Mouse (Mus musculus) lung, postnatal 25 days (tissue): ENCODE data around the gene Slc4a5.
A peak's percentile ranks its signal among the peaks of the same experiment; 100 is the strongest.
"Not testable (repeated sequence)": the region's sequence is repeated elsewhere in the genome, so short reads cannot be mapped to it uniquely, and the experiment has no call there.

Source experiments
- DNase-seq: peaks from one replicate; pipeline ENCODE4 v3.0.0; 2022; ENCODE audit warnings: low spot score

Gene Slc4a5

DNA sequence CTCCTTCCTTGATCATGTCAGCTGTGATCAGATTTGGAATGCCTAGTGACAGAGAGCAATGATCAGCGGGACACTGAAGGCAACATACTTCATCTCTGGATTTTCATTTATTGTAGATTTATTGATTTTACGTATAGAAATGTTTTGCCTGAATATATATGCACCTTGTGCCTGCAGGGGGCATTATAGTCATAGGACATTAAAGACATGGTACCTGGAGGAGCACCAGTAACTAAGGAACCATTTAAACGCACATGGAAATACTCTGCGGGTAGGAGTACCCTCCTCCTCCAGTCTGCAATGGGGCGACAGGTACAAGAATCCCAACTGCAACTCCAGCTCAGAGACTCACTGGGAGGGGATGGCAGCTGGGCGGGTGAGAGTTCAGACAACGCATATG lies 89.4 kb downstream of the Slc4a5 start:
- no peak for DNase-seq

DNA sequence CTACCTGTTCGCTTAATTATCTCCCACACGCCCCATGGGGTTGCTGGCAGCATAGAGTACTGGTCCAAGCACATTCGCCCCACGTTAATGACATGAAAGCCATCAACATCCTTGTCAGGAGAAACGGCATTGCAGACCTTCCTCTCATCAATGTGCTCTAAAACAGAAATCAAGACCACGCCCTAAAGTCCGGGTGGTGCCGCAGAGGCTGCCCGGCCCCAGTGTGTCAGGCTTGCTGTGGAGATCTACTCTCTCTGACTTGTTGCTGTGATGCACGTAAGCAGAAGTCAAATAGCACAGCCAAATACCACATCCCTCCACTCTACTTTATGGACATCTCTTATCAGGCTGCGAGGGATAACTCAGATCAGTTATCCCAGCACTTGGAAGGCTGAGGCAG lies 91.6 kb downstream of the Slc4a5 start:
- DNase-seq, result no peak

DNA sequence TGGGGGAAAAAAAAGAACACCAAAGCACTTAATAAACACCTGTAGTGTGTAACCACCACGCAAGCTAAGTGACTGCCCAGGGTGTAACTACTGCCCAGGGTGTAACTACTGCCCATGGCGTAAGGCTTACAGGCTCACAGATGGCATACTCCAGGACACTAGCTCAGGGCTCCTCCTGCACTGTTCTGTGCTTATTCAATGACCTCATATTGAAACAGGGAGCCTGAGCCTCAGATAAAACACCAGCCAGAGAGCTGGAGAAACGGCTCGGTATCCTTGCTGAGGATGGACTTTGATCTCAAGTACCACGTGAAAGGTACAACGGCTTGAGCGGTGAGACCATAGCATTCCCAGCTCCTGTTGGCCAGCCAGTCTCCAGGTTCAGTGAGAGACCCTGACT lies 92.4 kb downstream of the Slc4a5 start:
- no peak for DNase-seq

DNA sequence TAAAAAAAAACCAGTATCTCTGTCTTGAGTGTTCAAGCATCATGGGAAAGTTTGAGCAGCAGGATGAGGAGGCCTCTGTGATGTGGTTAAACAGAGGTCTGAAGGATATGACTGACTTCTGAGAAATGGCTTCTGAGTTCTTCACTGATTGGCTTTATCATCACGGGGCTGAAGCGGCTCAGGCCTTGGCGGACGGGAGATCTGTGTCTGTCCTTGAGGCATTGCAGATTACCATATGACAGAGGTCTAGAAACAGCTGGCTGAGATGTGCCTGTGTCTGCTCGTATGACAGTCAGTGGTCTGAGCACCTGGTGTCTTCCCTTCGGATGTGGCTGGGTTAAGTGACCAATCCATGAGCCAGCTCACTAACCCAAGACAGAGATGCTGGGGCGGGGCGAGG lies 92.9 kb downstream of the Slc4a5 start:
- DNase-seq, result no peak

- no peak for DNase-seq
Measured at GRCm38 (mm10) chr6:83315293-83315692, 95.7 kb downstream of the Slc4a5 start.

GRCm38 (mm10) chr6:83316022-83316421 lies 96.4 kb downstream of the Slc4a5 start:
- DNase-seq, result no peak

DNA sequence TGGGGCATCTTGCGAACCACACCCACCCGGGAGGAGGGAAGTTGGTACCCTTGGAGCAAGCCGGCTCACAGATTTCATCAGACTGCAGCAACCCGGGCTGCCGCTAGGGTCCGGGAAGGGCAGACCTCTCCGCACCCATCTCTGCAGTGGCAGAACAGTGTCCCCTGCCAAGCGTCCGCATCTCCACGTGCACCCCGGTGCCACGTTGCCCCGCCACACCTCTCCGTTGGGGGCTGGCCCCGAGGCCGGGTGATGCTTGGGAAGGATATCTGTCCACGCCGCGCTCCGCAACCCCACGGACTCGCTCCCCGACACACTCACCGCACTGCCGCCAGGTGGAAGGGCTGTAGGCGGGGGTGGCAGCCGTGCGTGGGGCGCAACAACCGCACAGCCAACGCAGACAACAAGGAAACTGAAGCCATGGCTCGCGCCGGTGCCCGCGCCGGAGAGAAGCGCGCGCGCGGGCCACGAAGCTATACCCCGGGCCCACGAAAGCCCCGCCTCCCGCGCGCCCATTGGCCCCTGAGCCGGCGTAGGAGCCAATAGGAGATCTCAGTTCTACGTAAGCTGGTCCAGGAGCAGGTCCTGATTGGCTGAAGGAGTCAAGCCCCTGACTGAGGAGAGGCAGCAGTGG lies 97.6 kb downstream of the Slc4a5 start:
- DNase-seq, result peak; percentile 94

GRCm38 (mm10) chr6:83321927-83322326 lies 102.3 kb downstream of the Slc4a5 start:
- DNase-seq, result no peak

- DNase-seq, result no peak
Measured at GRCm38 (mm10) chr6:83322794-83323193, 103.2 kb downstream of the Slc4a5 start.

GRCm38 (mm10) chr6:83323652-83324419 lies 104.2 kb downstream of the Slc4a5 start:
- DNase-seq, result no peak

DNA sequence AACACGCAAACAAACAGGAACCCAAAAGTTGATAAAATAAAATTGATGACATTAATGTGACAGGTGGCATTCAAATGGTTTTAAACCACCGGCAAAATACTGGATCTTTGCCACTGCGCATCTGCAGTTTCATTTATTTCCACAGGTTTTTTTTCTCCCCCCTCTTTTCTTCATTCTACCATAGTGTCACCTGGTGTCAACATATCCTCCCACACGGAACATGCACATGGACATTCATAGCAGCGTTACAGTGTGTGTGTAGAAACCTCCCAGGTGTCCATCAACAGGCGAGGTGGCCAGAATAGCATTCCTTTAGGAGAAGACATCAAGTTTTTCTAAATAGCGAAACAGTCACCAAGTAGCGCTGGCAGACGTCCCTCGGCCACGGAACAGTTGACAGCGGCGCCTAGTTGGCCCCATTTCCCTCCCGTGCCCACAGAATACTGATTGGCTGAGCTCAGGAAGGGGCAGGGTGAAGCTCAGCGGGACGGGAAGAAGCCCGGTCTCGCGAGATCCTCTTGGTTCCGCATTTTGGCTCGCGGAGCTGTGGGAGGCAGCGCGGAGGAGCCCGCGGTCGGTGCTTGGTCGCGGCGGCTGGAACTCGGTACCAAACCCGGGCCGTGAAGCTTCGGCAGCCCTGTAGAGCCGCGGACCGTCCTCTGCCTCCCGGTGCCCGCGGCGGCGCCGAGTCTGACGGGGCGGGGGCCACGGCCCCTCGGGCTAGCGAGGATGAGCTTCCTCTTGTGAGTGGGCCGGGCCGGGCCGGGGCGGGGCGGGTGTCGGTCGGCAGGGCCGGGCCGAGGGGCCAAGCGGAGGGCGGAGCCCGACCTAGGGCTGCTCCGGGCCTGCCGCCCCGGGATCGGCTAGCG lies 106.1 kb downstream of the Slc4a5 start, which contains the start of the genes Mthfd2 and Mob1a:
Gene Mthfd2, minus strand, starts transcription at position 384 of the 869 bp plus-strand sequence.
Gene Mob1a, plus strand, starts transcription at position 492 of the 869 bp plus-strand sequence.
- peak; percentile 96 for DNase-seq

- no peak for DNase-seq
Measured at GRCm38 (mm10) chr6:83326394-83326736, 106.7 kb downstream of the Slc4a5 start.

DNA sequence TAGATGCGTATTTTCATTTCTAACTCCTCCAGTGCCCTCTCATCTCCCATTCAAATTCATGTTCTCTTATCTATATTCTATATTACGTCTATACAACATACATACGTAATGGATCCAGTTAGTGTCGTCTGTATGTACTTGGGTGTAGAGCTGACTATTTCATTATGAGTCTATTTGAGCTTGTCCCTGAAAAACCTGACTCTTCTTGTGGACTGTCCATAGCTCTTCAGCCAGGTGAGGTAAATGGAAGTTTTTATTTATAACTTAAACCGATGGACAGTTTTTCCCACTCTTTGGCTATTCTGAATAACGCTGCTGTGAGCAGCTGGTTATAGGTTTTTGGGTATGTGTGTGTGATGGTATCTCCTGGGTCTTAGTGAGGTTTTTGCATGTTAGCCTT lies 107.1 kb downstream of the Slc4a5 start:
- no peak for DNase-seq

DNA sequence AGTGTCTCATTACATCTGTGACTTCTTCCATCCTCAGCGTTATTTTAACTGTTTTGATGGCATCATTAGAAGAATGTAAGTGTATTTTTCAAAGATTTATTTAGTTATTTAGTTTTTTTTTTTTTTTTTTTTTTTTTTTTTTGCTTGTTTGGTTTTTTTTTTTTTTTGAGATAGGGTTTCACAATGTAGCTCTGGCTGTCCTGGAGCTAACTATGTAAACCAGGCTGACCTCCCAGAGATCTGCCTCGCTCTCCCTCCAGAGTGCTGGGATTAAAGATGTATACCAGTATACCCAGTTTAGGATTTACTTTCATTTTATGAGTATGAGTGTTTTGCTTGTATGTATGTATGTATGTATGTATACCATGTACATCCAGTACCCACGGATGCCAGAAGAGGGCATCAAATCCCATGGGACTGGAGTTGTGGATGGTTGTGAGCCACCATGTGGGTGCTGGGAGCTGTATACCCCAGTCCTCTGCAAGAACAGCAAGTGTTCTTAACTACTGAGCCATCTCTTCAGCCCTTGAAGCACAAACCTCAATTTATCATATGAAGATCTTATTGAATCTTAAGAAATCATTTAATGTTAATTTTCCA lies 108.1 kb downstream of the Slc4a5 start:
- DNase-seq, result no peak

- no peak for DNase-seq
Measured at GRCm38 (mm10) chr6:83341387-83341786, 121.8 kb downstream of the Slc4a5 start.

DNA sequence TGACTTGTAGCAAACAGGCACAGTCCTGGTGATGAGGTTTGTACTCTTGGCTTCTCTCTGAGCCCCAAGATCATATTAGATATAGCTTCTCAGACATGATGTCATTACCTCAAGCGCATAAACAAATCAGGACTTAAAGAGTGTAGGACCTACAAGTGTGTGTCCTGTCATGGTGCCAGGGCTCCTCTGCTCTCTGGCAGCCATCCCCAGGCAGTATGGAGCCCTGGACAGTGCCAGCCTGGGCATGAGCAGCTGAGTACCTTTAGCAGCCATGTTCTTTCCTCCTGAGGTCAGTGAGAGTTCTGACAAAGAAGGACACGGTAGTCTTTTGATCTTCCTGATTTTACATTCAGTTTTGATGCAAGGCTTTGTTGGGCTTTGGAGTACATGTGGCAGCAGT lies 123.3 kb downstream of the Slc4a5 start:
- no peak for DNase-seq

DNA sequence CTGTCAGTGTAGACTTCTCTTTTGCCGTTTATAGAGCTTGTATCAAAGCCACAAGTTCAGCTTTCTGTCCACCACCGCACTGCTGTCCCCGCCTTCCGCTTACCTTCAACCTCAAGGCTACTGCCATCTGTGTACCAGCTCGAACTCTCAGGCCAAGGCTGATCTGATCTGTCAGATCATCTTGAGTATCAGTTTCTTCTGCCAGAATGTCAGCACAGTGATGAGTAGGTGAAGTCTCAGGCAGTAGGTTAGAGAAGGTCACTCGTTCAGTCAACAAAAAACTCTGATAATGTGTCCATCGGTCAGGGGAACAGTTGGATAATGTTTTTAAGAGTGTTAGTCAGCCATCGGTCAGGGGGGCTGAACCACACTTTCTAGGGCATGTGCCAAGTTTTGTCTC lies 125.7 kb downstream of the Slc4a5 start:
- DNase-seq, result not testable (repeated sequence)

GRCm38 (mm10) chr6:83347916-83348315 lies 128.3 kb downstream of the Slc4a5 start:
- no peak for DNase-seq

DNA sequence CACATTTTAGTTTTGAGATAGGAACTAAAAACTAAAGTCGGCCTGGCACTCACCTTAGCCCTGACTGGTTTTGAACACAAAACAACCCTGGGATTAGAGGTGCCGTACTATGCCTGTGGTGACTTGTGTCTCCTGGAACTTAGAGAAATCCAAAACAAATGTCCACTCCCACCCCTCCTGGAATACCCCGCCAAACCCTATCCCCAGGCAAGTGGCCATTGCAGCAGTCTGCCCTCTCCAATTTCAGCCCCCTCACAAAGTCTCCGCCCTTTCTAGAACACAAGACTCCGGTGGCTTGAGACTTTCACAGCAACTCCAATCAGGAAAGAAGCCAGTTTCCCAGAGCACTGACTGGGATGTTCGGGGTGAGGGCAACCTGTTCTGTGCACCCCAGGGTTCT lies 129.2 kb downstream of the Slc4a5 start, which contains the start of gene Bola3:
Gene Bola3, plus strand, starts transcription at position 275 of the 400 bp plus-strand sequence.
- no peak for DNase-seq

GRCm38 (mm10) chr6:83349274-83349958 lies 129.8 kb downstream of the Slc4a5 start:
- peak; percentile 91 for DNase-seq

- no peak for DNase-seq
Measured at GRCm38 (mm10) chr6:83350172-83350571, 130.5 kb downstream of the Slc4a5 start.
